Mouse (Mus musculus) embryonic fibroblast, embryonic 13.5 days (primary cell): ENCODE results near the gene BC051142. TPM values are rescaled to one million over a fixed set of nuclear protein-coding genes. Genes with fewer than 3 reads are reported as not detected.

Source experiments
- H3K27ac ChIP-seq: 2 replicates; pipeline ENCODE4 v1.5.1; 2012; ENCODE audit warnings: low read length, control low read depth, inconsistent platforms; ENCODE audit not compliant: insufficient read depth
- H3K4me1 ChIP-seq: 2 replicates; pipeline ENCODE4 v1.6.1; 2011; ENCODE audit warnings: low read length; ENCODE audit not compliant: control insufficient read depth, insufficient read depth
- H3K4me3 ChIP-seq: 2 replicates; pipeline ENCODE4 v1.5.1; 2011; ENCODE audit warnings: mild to moderate bottlenecking, control low read depth, low read length; ENCODE audit not compliant: insufficient read depth
- CTCF ChIP-seq: IDR thresholded peaks from 2 replicates; pipeline ENCODE4 v1.5.1; 2011; ENCODE audit warnings: mild to moderate bottlenecking, control low read depth, low read length, moderate library complexity, borderline replicate concordance; ENCODE audit not compliant: insufficient read depth
- POLR2A ChIP-seq: IDR thresholded peaks from 2 replicates; pipeline ENCODE4 v1.6.1; 2011; ENCODE audit warnings: low read depth, mild to moderate bottlenecking, control low read depth, low read length, moderate library complexity
- polyA plus RNA-seq: library from polyadenylated mRNA; stranded (reverse); fragments of >200 nt; gene quantifications from 2 replicates; pipeline ENCODE4 v1.2.4, GENCODE M21; 2011; ENCODE audit warnings: low read depth; ENCODE audit not compliant: missing spikeins, insufficient read length

The BC051142 gene
- polyA plus RNA-seq, 1 experiment: not detected

- H3K4me1 ChIP-seq: no peaks in the 10 kb centered on the region
- no peak overlapping the region for H3K27ac ChIP-seq
Observed at GRCm38 (mm10) chr17:34392321-34392720, 6.3 kb upstream of the BC051142 start.

DNA sequence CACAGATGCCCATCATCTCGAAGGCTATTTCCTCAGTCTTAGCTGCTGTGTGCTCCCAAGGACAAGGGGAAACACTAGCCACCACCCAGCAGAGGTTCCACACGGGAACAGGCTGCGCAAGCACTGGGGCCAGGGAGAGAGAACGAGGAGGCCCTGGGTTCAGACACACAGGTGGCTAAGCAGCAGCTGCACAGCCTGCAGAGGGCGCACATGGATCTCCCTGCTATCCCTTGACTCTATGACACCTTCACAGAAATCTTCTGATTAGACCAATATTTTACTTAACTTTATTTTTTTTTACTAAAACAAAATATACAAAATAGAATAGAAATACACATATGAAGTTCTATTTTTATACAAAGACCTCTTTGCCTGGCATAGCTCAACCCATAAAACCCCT is 1.3 kb upstream of the BC051142 start:
- TF ChIP-seq POLR2A: no peak
- peak; percentile 6; the same call in 1 of the 2 replicates for TF ChIP-seq CTCF
- no peaks in the 10 kb centered on the region for H3K4me1 ChIP-seq
- H3K4me3 ChIP-seq: no peak overlapping the region
- H3K27ac ChIP-seq: no peak overlapping the region

More at GRCm38 (mm10) chr17:34392321-34392720, 6.3 kb upstream of the BC051142 start:
- TF ChIP-seq CTCF (no peak), POLR2A (no peak)
- H3K4me3 ChIP-seq: peak overlapping the region; percentile 37

- Histone ChIP-seq H3K4me1 (no peaks in the 10 kb centered on the region), H3K4me3 (no peak overlapping the region), H3K27ac (no peak overlapping the region)
- no peak for TF ChIP-seq CTCF
- no peak for TF ChIP-seq POLR2A
Observed at GRCm38 (mm10) chr17:34398058-34398710, 436 bp upstream of the BC051142 start.

DNA sequence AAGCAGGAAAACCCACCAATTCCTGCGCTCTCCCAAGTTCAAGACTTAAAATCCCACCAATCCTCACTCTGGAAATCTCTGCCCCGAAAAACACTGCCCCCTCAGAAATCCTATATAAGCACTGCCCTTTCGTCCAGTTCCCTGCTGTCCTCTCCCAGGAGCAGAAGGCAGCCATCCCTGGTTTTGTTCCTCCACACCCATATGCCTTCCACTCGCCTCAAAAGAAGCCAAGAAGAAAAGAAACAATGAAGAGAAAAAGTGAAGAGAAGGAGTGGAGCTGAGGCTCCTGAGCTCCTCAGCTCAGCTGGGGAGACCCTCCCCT is 735 bp downstream of the BC051142 start:
- 0 out of 2 replicates have a peak overlapping the region, but pooled peaks have one; percentile 49 for H3K4me3 ChIP-seq

DNA sequence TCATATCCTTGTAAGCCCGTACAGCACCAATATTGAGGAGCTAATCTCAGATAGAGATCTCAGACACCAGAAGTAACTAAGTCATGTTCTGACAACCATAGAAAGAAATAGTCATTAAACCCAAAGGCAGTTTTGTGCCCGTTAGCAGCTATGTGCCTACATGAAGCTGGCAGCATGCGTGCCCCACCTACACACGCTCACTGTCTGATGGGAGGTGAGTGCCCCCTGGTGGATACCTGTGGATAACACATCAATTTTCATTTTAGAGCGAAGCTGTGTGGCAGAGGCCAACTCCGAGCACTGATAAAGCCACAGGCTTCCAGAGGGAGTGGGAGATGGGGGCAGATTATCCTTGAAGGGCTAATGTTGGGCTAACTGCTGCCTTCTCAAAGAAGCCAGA is 12.5 kb downstream of the BC051142 start:
- no peak overlapping the region for H3K4me3 ChIP-seq
- peak; percentile 89; the same call in 1 of the 2 replicates for TF ChIP-seq CTCF
- no peak for TF ChIP-seq POLR2A
- no peaks in the 10 kb centered on the region for H3K4me1 ChIP-seq
- H3K27ac ChIP-seq: no peak overlapping the region

More for the DNA sequence above, 735 bp downstream of the BC051142 start:
- no peaks in the 10 kb centered on the region for H3K4me1 ChIP-seq
- H3K27ac ChIP-seq: no peak overlapping the region
- TF ChIP-seq POLR2A: no peak
- no peak for TF ChIP-seq CTCF

- Histone ChIP-seq H3K4me3 (no peak overlapping the region), H3K27ac (no peak overlapping the region), H3K4me1 (no peaks in the 10 kb centered on the region)
- TF ChIP-seq CTCF: no peak
- TF ChIP-seq POLR2A: no peak
Observed at GRCm38 (mm10) chr17:34420014-34420413, 21.4 kb downstream of the BC051142 start.

DNA sequence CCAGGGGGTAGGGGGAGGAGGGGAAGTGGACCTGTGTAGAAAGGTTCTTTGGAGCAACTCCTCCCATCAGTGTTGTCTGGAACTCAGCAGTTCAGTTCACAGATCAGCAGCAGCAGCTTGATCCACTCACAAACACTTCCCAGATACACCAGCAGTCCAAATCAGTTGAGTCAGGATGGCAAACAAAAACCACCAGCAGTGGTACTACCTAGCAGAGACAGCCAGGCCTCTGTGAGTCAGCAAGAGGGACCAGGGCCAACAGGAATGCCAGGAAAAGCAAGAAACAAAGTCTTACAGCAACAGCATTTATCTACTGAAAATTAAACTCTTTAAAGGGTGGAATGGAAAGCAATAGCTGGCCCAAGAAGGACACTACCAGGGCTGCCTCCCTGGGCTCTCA is 29.0 kb downstream of the BC051142 start:
- no peak overlapping the region for H3K4me3 ChIP-seq
- H3K4me1 ChIP-seq: no peaks in the 10 kb centered on the region
- no peak overlapping the region for H3K27ac ChIP-seq
- no peak for TF ChIP-seq POLR2A
- no peak for TF ChIP-seq CTCF

DNA sequence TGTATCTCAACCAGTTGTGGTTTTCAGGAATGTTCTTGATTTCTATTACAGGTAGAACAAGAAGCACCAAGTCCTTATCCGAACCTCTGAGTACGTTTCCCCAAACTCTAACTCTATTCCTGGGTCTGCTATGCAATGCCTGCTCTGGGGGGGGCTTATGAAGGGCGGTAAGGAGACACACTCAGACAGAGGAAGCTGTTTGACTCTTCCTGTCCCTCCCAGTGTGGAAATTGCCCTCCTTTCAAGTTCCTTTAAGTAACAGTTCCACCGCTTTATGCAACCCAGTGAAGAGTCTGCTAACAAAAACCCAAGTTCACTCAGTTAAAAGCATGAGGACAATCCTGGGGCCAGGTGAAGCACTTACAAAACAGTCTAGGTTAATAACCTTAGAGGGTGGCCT is 38.5 kb downstream of the BC051142 start:
- peak overlapping the region; percentile 38 for H3K27ac ChIP-seq
- H3K4me3 ChIP-seq: no peak overlapping the region
- no peak for TF ChIP-seq POLR2A
- TF ChIP-seq CTCF: no peak
- H3K4me1 ChIP-seq: peaks cover 14% of the 10 kb centered on the region

- peak overlapping the region; percentile 53 for H3K27ac ChIP-seq
- TF ChIP-seq POLR2A (no peak), CTCF (no peak)
- peaks cover 14% of the 10 kb centered on the region for H3K4me1 ChIP-seq
Observed at GRCm38 (mm10) chr17:34437606-34438005, 39.0 kb downstream of the BC051142 start.

GRCm38 (mm10) chr17:34438588-34438987 is 40.0 kb downstream of the BC051142 start:
- TF ChIP-seq POLR2A (no peak), CTCF (no peak)
- Histone ChIP-seq H3K27ac (peak overlapping the region; percentile 72), H3K4me1 (peaks cover 14% of the 10 kb centered on the region), H3K4me3 (no peak overlapping the region)

More at GRCm38 (mm10) chr17:34437606-34438005, 39.0 kb downstream of the BC051142 start:
- H3K4me3 ChIP-seq: no peak overlapping the region
